Mouse (Mus musculus): ENCODE data around the gene Sphk2. TPM values are rescaled to one million over a fixed set of nuclear protein-coding genes. Genes with fewer than 3 reads are reported as not detected.

Sphk2 gene
- polyA plus RNA-seq, 1 experiment from 2014 or later: 34.4 TPM

DNA sequence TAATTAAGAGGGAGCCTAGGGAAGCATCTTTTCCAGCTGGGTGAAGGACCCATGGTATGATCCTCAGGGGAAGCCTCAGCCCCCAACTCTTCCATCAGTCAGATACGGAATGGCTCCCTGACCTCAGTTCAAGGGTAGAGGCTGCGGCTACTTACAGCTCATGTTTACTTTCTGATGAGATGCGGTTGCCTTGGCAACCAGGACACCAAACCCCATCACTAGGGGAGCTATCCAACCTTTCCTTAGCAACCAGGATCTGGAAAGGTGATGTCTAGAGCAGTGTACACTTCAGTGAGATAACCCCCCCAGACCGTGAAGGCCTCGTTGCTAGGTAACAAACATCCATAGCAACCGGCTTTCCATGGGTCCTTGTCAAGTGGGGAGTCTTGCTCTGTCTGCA is 8.8 kb downstream of the Sphk2 start:
- peaks cover 47% of the 10 kb centered on the region for H3K4me1 ChIP-seq
- H3K27ac ChIP-seq: no peak overlapping the region
- H3K4me3 ChIP-seq: no peak overlapping the region
- 0 out of 2 replicates have a peak overlapping the region, but pooled peaks have one; percentile 52 for H3K9ac ChIP-seq
- H3K36me3 ChIP-seq: peaks cover 48% of the 10 kb centered on the region
- no peak for ATAC-seq (ENCODE audit: insufficient number of reproducible peaks, insufficient read depth, low FRiP score, low TSS enrichment, low read depth)
- 50% methylated on average over 6 of the region's 6 CpGs for WGBS
- H3K27me3 ChIP-seq: no peaks in the 10 kb centered on the region
- no peaks in the 10 kb centered on the region for H3K9me3 ChIP-seq
- H3K4me2 ChIP-seq: peak overlapping the region; percentile 97; the same call in 1 of the 2 replicates

DNA sequence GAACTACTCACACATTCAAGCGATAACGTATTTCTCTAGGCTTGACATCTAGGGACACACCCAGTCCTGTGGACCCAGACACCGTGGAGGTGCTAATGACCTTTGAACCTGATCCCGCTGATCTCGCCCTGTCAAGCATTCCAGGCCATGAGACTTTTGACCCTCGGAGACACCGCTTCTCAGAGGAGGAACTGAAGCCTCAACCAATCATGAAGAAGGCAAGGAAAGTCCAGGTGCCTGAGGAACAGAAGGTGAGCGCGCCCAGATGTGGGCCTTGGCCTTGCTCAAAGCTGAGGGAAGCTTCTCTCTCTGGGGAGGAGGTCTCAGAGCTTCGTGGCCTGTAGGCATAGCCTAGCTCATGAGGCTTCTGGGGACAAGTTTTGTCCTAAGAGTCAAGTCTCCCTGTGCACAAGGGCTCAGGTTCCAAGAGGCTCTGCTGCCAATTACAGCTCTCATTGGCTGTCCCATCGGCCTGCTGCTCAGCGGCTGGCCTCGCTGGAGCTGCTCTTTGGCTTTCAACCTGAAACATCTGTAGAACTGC is 9.5 kb downstream of the Sphk2 start:
- no peaks in the 10 kb centered on the region for H3K9me3 ChIP-seq
- peak overlapping the region; percentile 52; the same call in 1 of the 2 replicates for H3K9ac ChIP-seq
- no peaks in the 10 kb centered on the region for H3K27me3 ChIP-seq
- peaks cover 44% of the 10 kb centered on the region for H3K36me3 ChIP-seq
- WGBS: 24% methylated on average over 13 of the region's 13 CpGs
- no peak for ATAC-seq (ENCODE audit: insufficient number of reproducible peaks, insufficient read depth, low FRiP score, low TSS enrichment, low read depth)
- H3K27ac ChIP-seq: peak overlapping the region; percentile 90
- peak overlapping the region; percentile 71; the same call in 1 of the 2 replicates for H3K4me3 ChIP-seq
- H3K4me1 ChIP-seq: peaks cover 52% of the 10 kb centered on the region
- H3K4me2 ChIP-seq: peak overlapping the region; percentile 97

DNA sequence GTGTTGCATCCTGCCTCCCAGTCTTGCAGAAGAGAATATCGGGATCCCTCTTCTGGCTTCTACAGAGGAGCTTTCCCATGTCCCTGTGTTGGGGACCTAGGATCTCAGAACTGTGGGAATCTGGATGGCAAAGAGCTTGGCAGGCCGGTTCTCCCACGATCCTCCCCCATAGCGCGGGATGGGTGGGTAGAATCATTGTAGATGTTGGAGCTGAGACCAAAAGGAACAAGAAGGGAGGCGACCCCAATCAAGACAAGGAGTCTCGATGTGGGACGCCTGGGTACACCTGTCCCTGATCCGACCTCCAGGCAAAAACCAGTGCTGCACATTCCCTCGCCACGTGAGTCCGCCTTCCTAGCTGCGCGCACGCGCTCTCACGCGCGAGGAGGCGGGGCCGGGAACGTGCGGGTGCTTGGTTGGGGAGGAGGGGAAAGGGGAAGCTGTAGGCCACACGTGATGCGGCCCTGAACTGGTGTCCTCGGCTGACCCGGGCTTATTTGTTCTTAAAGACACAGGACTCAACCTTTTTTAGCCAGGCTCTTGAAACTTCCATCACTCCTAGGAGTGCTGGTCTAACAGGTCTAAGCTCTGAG is 10.3 kb downstream of the Sphk2 start:
- peak overlapping the region; percentile 71 for H3K4me3 ChIP-seq
- ATAC-seq (ENCODE audit: insufficient number of reproducible peaks, insufficient read depth, low FRiP score, low TSS enrichment, low read depth): no peak
- H3K27me3 ChIP-seq: no peaks in the 10 kb centered on the region
- H3K4me1 ChIP-seq: peaks cover 55% of the 10 kb centered on the region
- peak overlapping the region; percentile 52 for H3K9ac ChIP-seq
- H3K9me3 ChIP-seq: no peaks in the 10 kb centered on the region
- peak overlapping the region; percentile 97 for H3K4me2 ChIP-seq
- 1% methylated on average over 27 of the region's 27 CpGs for WGBS
- H3K27ac ChIP-seq: peak overlapping the region; percentile 90
- peaks cover 36% of the 10 kb centered on the region for H3K36me3 ChIP-seq

DNA sequence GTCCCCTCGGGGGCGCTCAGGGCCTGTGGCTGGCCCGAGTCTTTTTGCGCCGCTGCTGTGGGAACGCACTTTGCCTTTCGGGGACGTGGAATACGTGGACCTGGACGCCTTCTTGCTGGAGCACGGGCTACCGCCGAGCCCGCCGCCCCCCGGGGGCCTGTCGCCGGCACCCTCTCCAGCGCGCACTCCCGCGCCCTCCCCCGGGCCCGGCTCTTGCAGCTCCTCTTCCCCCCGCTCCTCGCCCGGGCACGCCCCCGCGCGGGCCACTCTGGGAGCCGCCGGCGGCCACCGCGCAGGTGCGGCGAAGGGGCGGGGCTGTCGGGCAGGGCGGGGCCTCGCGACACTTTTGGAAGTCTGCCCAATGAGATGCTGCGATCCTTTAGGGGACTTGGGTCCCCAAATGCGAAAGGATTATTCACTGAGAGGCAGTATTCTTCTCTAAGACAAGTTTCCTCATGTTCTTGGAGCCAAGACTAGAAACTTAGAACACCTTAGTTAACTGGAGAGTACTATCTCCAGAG is 11.0 kb downstream of the Sphk2 start:
- under 1% methylated on average over 43 of the region's 45 CpGs for WGBS
- Histone ChIP-seq H3K4me3 (peak overlapping the region; percentile 71), H3K4me1 (peaks cover 55% of the 10 kb centered on the region), H3K27ac (peak overlapping the region; percentile 90), H3K27me3 (no peaks in the 10 kb centered on the region), H3K9me3 (no peaks in the 10 kb centered on the region), H3K36me3 (peaks cover 29% of the 10 kb centered on the region), H3K9ac (peak overlapping the region; percentile 91), H3K4me2 (peak overlapping the region; percentile 97)
- 0 out of 2 replicates have a peak, but pooled peaks have one; percentile 10 for ATAC-seq (ENCODE audit: insufficient number of reproducible peaks, insufficient read depth, low FRiP score, low TSS enrichment, low read depth)

DNA sequence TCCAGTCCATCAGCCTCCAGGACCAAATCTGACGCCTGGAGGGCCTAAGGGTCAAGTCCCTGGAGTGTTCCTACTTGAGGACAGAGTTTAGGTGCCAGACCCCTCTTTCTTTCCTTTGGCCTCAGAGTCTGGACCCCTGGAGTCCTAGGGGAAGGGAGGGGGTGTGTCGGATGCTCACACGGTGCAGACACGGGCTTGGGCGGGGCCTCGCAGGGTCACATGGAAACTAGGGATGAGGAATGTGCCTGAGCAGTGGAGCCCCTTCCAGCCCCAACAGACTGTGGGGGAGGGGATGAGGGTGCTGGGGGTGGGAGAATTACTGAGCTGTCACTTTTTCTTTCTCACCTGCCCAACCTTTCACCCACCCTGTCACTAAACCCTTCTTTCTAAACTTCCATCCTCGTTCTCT is 11.9 kb downstream of the Sphk2 start:
- no peaks in the 10 kb centered on the region for H3K9me3 ChIP-seq
- peak overlapping the region; percentile 71 for H3K4me3 ChIP-seq
- no peaks in the 10 kb centered on the region; the same call in 1 of the 2 replicates for H3K27me3 ChIP-seq
- no peak for ATAC-seq (ENCODE audit: insufficient number of reproducible peaks, insufficient read depth, low FRiP score, low TSS enrichment, low read depth)
- peak overlapping the region; percentile 97 for H3K4me2 ChIP-seq
- peak overlapping the region; percentile 90 for H3K27ac ChIP-seq
- peak overlapping the region; percentile 91 for H3K9ac ChIP-seq
- peaks cover 64% of the 10 kb centered on the region for H3K4me1 ChIP-seq
- 0% methylated on average over 7 of the region's 7 CpGs for WGBS
- H3K36me3 ChIP-seq: peaks cover 20% of the 10 kb centered on the region

DNA sequence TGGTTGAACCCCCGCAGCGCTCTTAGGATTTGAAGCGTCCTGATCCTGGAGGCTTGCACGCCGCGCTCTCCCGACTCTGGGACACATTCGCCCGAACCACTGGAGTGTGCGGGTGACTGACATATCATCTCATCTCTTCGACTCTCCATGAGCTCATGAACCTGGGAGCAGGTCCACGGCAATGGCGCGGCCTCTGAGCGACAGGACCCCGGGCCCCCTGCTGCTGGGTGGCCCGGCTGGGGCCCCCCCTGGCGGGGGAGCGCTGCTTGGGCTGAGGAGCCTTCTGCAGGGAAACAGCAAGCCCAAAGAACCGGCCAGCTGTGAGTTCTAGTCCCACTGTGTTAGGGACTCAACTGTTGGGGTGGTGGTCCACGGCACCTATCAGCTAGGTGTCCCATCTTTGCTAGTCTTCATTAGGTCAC is 12.3 kb downstream of the Sphk2 start:
- WGBS: under 1% methylated on average over 21 of the region's 21 CpGs
- Histone ChIP-seq H3K4me1 (peaks cover 68% of the 10 kb centered on the region), H3K27ac (peak overlapping the region; percentile 90)

DNA sequence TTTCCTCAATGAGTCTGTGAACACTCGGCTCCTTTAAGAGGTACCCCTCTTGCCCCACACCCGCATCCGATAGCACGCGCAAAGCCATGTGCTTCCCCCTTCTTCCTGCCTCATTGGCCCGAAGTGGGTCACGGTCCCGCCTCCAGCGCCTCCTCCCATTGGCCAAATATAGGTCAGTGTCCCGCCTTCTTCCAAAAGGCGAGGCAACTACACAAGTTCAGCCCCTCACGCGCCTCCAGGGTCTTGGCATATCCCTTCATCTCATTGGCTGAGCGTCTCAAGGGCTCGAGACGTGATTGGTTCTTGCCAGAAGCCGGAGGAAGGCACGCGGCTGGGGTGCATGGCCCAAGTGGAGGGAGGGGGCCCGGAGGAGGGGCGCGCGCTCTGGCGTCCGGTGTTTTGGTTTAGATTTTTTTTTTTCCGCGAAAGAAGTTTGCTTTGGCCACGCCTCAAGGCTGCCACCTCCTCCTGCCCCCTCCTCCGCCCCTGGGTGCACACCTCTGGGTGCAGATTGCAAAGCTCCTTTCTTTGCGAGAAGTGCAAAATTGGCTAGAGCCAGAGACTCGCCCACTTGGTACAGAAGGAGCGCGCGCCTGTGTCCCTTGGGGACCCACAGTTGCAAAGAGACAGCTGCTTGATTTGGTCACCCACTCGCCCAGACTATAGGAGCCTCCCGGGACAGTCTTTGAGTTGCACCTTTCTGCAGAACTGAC is 12.9 kb downstream of the Sphk2 start, which contains the start of gene Dbp:
TSS of gene Dbp (plus strand) at position 359 of the 713 bp plus-strand sequence.
- WGBS: under 1% methylated on average over 36 of the region's 36 CpGs
- Histone ChIP-seq H3K36me3 (peaks cover 10% of the 10 kb centered on the region), H3K27ac (peak within 1 kb of the TSS; percentile 90), H3K4me1 (peaks cover 74% of the 10 kb centered on the region), H3K9ac (peak within 1 kb of the TSS; percentile 91), H3K9me3 (no peaks in the 10 kb centered on the region), H3K4me2 (peak within 1 kb of the TSS; percentile 97), H3K4me3 (peak within 1 kb of the TSS; percentile 71), H3K27me3 (peaks cover 8% of the 10 kb centered on the region)
- peak; percentile 87 for ATAC-seq (ENCODE audit: insufficient number of reproducible peaks, insufficient read depth, low FRiP score, low TSS enrichment, low read depth)

More for the DNA sequence above, 12.3 kb downstream of the Sphk2 start:
- H3K27me3 ChIP-seq: peaks cover 2% of the 10 kb centered on the region
- H3K36me3 ChIP-seq: peaks cover 16% of the 10 kb centered on the region
- H3K4me3 ChIP-seq: peak overlapping the region; percentile 71
- H3K9me3 ChIP-seq: no peaks in the 10 kb centered on the region
- peak overlapping the region; percentile 97 for H3K4me2 ChIP-seq
- ATAC-seq (ENCODE audit: insufficient number of reproducible peaks, insufficient read depth, low FRiP score, low TSS enrichment, low read depth): no peak
- peak overlapping the region; percentile 91 for H3K9ac ChIP-seq

DNA sequence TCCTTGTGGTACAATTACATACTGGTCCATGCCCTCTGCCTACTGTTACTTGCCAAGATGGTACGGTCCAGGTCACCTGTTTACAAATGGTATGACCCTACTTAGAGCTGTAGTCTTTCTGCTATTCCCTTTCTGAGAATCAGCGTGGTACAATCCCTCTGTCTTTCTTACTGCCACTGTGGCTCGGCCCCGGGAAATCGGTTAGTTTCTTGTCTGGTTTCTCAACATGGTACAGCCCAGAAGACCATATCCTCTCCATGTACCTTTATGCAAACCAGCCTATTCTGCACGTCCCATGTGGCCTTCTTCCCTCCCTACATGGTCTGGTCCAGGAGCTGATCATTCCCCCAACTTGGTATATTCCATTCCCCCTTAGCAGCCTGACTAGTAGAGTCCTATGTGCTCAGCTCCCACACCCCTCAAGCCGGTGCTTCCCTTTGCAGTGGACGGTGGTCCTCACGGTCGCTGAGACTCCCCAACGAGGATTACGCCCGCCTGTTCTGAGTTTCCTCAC is 13.7 kb downstream of the Sphk2 start:
- H3K27me3 ChIP-seq: peaks cover 16% of the 10 kb centered on the region
- under 1% methylated on average over 13 of the region's 13 CpGs for WGBS
- no peaks in the 10 kb centered on the region for H3K9me3 ChIP-seq
- H3K27ac ChIP-seq: peak overlapping the region; percentile 88
- H3K36me3 ChIP-seq: peaks cover 2% of the 10 kb centered on the region; the same call in 1 of the 2 replicates
- peak overlapping the region; percentile 71 for H3K4me3 ChIP-seq
- peaks cover 74% of the 10 kb centered on the region for H3K4me1 ChIP-seq
- no peak for ATAC-seq (ENCODE audit: insufficient number of reproducible peaks, insufficient read depth, low FRiP score, low TSS enrichment, low read depth)
- peak overlapping the region; percentile 61 for H3K9ac ChIP-seq
- H3K4me2 ChIP-seq: peak overlapping the region; percentile 97

DNA sequence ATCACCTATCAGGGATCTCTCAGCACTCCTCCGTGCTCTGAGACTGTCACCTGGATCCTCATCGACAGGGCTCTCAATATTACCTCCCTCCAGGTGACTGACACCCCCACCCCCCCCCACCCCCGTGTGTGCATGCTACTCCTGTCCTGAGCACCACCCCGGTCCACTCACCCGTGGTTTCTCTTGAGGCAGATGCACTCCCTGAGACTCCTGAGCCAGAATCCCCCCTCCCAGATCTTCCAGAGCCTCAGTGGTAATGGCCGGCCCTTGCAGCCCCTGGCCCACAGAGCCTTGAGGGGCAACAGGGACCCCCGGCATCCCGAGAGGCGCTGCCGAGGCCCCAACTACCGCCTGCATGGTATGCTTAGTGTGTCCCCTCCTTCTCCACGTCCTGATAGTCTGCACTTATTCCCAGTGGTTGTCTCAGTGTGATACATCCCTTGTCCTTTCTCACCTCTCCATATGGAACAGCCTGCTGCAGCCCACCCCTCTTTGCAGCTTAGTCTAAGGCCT is 14.2 kb downstream of the Sphk2 start:
- no peak for ATAC-seq (ENCODE audit: insufficient number of reproducible peaks, insufficient read depth, low FRiP score, low TSS enrichment, low read depth)
- H3K36me3 ChIP-seq: no peaks in the 10 kb centered on the region
- H3K4me3 ChIP-seq: peak overlapping the region; percentile 71
- no peaks in the 10 kb centered on the region for H3K9me3 ChIP-seq
- H3K27me3 ChIP-seq: peaks cover 21% of the 10 kb centered on the region
- H3K4me1 ChIP-seq: peaks cover 69% of the 10 kb centered on the region
- 40% methylated on average over 12 of the region's 12 CpGs for WGBS
- H3K9ac ChIP-seq: peak overlapping the region; percentile 61; the same call in 1 of the 2 replicates
- peak overlapping the region; percentile 97 for H3K4me2 ChIP-seq
- peak overlapping the region; percentile 88 for H3K27ac ChIP-seq

DNA sequence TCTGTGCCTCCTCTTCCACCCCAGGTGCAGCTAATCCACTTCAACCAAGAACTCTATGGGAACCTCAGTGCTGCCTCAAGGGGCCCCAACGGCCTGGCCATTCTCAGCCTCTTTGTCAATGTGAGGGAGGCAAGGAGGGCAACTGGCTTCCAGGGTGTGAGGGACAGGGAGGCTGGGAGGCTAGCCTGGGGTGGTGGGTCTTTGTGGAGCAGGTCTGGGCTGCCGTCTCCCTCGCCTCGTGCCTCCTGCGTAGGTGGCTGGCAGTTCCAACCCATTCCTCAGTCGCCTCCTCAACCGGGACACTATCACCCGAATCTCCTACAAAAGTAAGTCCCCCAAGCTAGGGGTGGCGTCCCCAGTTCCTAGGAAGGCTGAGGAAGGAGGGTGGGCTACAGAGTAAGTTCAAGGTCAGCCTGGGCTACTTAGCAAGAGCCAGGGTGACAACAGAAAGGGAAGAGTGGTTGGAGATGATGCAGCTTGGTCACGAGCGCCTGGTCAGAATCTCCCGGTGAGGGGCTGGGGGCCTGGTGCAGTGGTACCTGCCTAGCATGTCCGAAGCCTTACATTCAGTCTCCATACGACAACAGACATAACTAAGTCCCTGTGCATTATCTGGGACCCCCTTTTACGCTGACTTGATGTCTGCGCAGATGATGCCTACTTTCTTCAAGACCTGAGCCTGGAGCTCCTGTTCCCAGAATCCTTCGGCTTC is 14.8 kb downstream of the Sphk2 start:
- H3K4me1 ChIP-seq: peaks cover 63% of the 10 kb centered on the region
- 0 out of 2 replicates have a peak overlapping the region, but pooled peaks have one; percentile 71 for H3K4me3 ChIP-seq
- H3K27me3 ChIP-seq: peaks cover 26% of the 10 kb centered on the region
- H3K9me3 ChIP-seq: no peaks in the 10 kb centered on the region
- 0 out of 2 replicates have a peak overlapping the region, but pooled peaks have one; percentile 61 for H3K9ac ChIP-seq
- H3K27ac ChIP-seq: peak overlapping the region; percentile 88; the same call in 1 of the 2 replicates
- no peak for ATAC-seq (ENCODE audit: insufficient number of reproducible peaks, insufficient read depth, low FRiP score, low TSS enrichment, low read depth)
- H3K4me2 ChIP-seq: peak overlapping the region; percentile 97
- H3K36me3 ChIP-seq: no peaks in the 10 kb centered on the region
- 91% methylated on average over 14 of the region's 17 CpGs for WGBS
